Mouse (Mus musculus) forebrain, embryonic 16.5 days (tissue): ENCODE results near the gene Syncrip. TPM values are rescaled to one million over a fixed set of nuclear protein-coding genes. Genes with fewer than 3 reads are reported as not detected.

ENCODE experiments used
- ATAC-seq: fragments of 200-750 bp; cut with Nextera tagmentation; 2 replicates; pipeline ENCODE4 v1.8.0; 2017; ENCODE audit warnings: mild to moderate bottlenecking, moderate library complexity
- H3K27ac ChIP-seq: fragments of 300-500 bp; sonication (generic); 2 replicates; pipeline ENCODE4 v1.5.1; 2014; ENCODE audit warnings: low read length, control low read depth
- H3K27me3 ChIP-seq: fragments of 300-500 bp; sonication (generic); replicated peaks from 2 replicates; pipeline ENCODE4 v1.6.1; 2014; ENCODE audit warnings: low read length; ENCODE audit not compliant: control insufficient read depth, insufficient read depth
- H3K36me3 ChIP-seq: fragments of 300-500 bp; sonication (generic); 2 replicates; pipeline ENCODE4 v1.6.1; 2014; ENCODE audit not compliant: control insufficient read depth, insufficient read depth
- H3K4me1 ChIP-seq: fragments of 300-500 bp; sonication (generic); replicated peaks from 2 replicates; pipeline ENCODE4 v1.6.1; 2014; ENCODE audit warnings: low read length; ENCODE audit not compliant: control insufficient read depth, insufficient read depth
- H3K4me2 ChIP-seq: fragments of 300-500 bp; sonication (generic); 2 replicates; pipeline ENCODE4 v1.6.1; 2014; ENCODE audit warnings: mild to moderate bottlenecking, low read length, control low read depth
- H3K4me3 ChIP-seq: fragments of 300-500 bp; sonication (generic); replicated peaks from 2 replicates; pipeline ENCODE4 v1.5.1; 2014; ENCODE audit warnings: mild to moderate bottlenecking, low read length, control low read depth
- H3K9ac ChIP-seq: fragments of 300-500 bp; sonication (generic); replicated peaks from 2 replicates; pipeline ENCODE4 v1.6.1; 2014; ENCODE audit warnings: low read depth, low read length, control low read depth
- H3K9me3 ChIP-seq: fragments of 300-500 bp; sonication (generic); 2 replicates; pipeline ENCODE4 v1.6.1; 2016; ENCODE audit warnings: low read length; ENCODE audit not compliant: control insufficient read depth
- WGBS: fragments of 180-500 bp; shearing (Covaris S2); extraction: QIAGEN DNeasy Blood & Tissue Kit; methylation state at CpG from one replicate; pipeline ENCODE4 v1.1.7; 2014; 5-methylcytosine and 5-hydroxymethylcytosine counted together
- polyA plus RNA-seq: library from polyadenylated mRNA; unstranded; fragments of >200 nt; fragmentation: Nextera tagmentation; extraction: Ambion mirVana; gene quantifications from 2 replicates; pipeline ENCODE4 v1.2.1, GENCODE M21; 2015

Syncrip gene
- polyA plus RNA-seq, 1 experiment from 2014 or later = 122 TPM

DNA sequence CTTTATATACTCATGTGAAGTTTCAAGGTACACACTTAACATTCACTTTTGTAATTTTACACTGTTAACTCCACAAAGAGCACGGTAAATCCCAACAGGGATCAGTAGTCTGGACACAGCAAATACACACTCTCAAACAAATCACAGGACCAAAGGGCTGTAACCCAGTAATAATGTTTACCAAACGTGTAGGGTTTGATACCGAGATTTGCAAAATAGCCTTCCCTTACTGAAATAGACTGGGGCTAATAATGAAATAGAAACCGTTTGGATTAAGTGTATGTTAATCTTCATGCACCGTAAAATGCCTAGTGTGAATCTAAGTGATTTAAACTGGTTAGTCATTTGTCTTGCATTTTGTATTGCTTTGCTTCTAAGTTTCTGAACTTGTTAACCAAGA, 42.4 kb downstream of the Syncrip start:
- no peak overlapping the region for H3K27ac ChIP-seq
- H3K4me1 ChIP-seq = peaks cover 9% of the 10 kb centered on the region; the same call in 1 of the 2 replicates
- H3K36me3 ChIP-seq = peaks cover 3% of the 10 kb centered on the region
- H3K4me2 ChIP-seq = no peak overlapping the region
- no peak overlapping the region for H3K4me3 ChIP-seq
- H3K9ac ChIP-seq = no peak overlapping the region
- no peak for ATAC-seq
- no peaks in the 10 kb centered on the region for H3K9me3 ChIP-seq
- no peaks in the 10 kb centered on the region for H3K27me3 ChIP-seq
- 26% methylated on average over 5 of the region's 5 CpGs for WGBS

DNA sequence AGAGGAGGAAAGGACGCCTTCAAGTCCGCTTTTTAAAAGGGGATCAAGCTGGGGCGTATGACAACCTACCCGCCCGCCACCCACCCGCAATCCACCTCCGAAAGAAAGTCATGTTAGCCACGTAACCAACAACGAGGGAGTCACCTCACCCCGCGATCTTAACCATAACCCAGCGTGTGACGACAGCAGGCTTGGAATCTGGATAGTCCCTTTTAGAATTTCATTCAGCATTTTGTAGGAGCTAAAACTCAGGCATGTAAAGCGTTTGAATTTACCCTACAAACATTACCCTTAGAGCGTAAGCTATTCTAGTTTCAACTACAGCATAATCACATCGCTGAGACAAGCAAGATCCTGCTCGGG, 43.2 kb downstream of the Syncrip start:
- peak overlapping the region; percentile 72 for H3K9ac ChIP-seq
- no peak; the same call in 1 of the 2 replicates for ATAC-seq
- H3K4me3 ChIP-seq = peak overlapping the region; percentile 65
- H3K4me2 ChIP-seq = peak overlapping the region; percentile 59
- H3K9me3 ChIP-seq = no peaks in the 10 kb centered on the region
- peaks cover 9% of the 10 kb centered on the region; the same call in 1 of the 2 replicates for H3K4me1 ChIP-seq
- no peaks in the 10 kb centered on the region for H3K36me3 ChIP-seq
- H3K27ac ChIP-seq = peak overlapping the region; percentile 81
- no peaks in the 10 kb centered on the region for H3K27me3 ChIP-seq
- WGBS = under 1% methylated on average over 17 of the region's 17 CpGs

- H3K27me3 ChIP-seq = no peaks in the 10 kb centered on the region
- peak within 1 kb of the TSS; percentile 65 for H3K4me3 ChIP-seq
- peak within 1 kb of the TSS; percentile 81 for H3K27ac ChIP-seq
- H3K4me1 ChIP-seq = peaks cover 9% of the 10 kb centered on the region; the same call in 1 of the 2 replicates
- WGBS = 0% methylated on average over 59 of the region's 62 CpGs
- H3K36me3 ChIP-seq = no peaks in the 10 kb centered on the region
- H3K9me3 ChIP-seq = no peaks in the 10 kb centered on the region
- peak within 1 kb of the TSS; percentile 59 for H3K4me2 ChIP-seq
- peak; percentile 98 for ATAC-seq
- peak within 1 kb of the TSS; percentile 72 for H3K9ac ChIP-seq
Measured at GRCm38 (mm10) chr9:88438555-88439237, 43.7 kb downstream of the Syncrip start, which contains the start of gene Snx14. Gene Snx14, minus strand, starts transcription at chr9:88438958.

GRCm38 (mm10) chr9:88438237-88438554, 44.2 kb downstream of the Syncrip start:
- Histone ChIP-seq H3K9me3 (no peaks in the 10 kb centered on the region), H3K4me1 (peaks cover 9% of the 10 kb centered on the region; the same call in 1 of the 2 replicates), H3K9ac (peak overlapping the region; percentile 72), H3K4me2 (peak overlapping the region; percentile 59), H3K36me3 (no peaks in the 10 kb centered on the region), H3K27ac (peak overlapping the region; percentile 81), H3K4me3 (peak overlapping the region; percentile 65), H3K27me3 (no peaks in the 10 kb centered on the region)
- no peak for ATAC-seq
- WGBS = 1% methylated on average over 15 of the region's 15 CpGs

DNA sequence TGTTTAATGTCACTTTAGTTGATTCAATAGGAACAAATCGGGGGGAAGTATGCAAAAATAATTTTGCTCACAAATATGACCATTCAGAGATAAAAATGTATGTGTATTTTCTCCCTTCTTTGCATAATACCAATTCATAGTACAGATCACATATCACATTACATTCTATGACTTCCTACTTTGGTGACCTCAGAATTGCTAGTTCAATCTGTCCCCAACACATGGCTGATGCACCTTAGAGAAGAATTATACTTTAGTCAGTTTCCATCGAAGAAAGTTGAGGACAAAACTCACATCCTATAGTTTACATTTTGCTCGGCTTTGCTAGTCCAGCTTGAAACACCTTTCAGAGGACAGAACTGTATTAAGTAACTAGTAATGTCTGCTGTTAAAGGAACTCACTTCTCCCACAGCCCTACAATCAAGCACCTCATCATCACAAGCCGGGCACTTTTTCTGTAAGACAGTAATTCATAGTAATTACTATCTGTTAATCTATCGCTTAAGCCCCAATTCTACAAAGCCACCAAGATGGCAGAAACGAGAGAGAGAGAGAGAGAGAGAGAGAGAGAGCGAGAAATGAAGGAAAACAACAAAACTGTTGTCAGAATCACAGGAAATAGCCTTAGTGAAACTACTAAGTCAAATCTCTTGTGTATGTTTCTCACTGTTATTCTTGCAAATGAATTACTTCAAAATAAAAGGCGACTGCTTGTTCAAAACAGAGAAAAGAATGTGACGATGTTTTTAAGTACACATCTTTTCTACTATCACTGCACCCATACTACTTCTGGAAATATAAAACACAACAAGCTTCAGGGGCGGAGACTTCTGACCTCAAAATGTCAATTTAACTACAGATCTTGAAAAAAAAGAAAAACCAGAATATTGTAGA, 44.8 kb downstream of the Syncrip start:
- peak overlapping the region; percentile 65 for H3K4me3 ChIP-seq
- no peaks in the 10 kb centered on the region for H3K9me3 ChIP-seq
- WGBS = 50% methylated on average over 10 of the region's 10 CpGs
- peak overlapping the region; percentile 59 for H3K4me2 ChIP-seq
- H3K36me3 ChIP-seq = no peaks in the 10 kb centered on the region
- H3K9ac ChIP-seq = peak overlapping the region; percentile 72
- no peak for ATAC-seq
- peaks cover 9% of the 10 kb centered on the region; the same call in 1 of the 2 replicates for H3K4me1 ChIP-seq
- H3K27ac ChIP-seq = no peak overlapping the region
- H3K27me3 ChIP-seq = no peaks in the 10 kb centered on the region

- Histone ChIP-seq H3K4me3 (no peak overlapping the region), H3K9me3 (no peaks in the 10 kb centered on the region), H3K27me3 (no peaks in the 10 kb centered on the region), H3K4me2 (no peak overlapping the region), H3K27ac (no peak overlapping the region), H3K36me3 (no peaks in the 10 kb centered on the region), H3K9ac (no peak overlapping the region), H3K4me1 (no peaks in the 10 kb centered on the region)
- no peak for ATAC-seq
- WGBS = 94% methylated on average over 2 of the region's 2 CpGs
Measured at GRCm38 (mm10) chr9:88424356-88424755, 58.0 kb downstream of the Syncrip start.

GRCm38 (mm10) chr9:88422428-88422827, 59.9 kb downstream of the Syncrip start:
- Histone ChIP-seq H3K4me2 (no peak overlapping the region), H3K27me3 (no peaks in the 10 kb centered on the region), H3K4me3 (no peak overlapping the region), H3K27ac (no peak overlapping the region), H3K9me3 (no peaks in the 10 kb centered on the region), H3K36me3 (no peaks in the 10 kb centered on the region), H3K4me1 (no peaks in the 10 kb centered on the region), H3K9ac (no peak overlapping the region)
- over 99% methylated on average over 4 of the region's 4 CpGs for whole genome bisulfite sequencing
- ATAC-seq = no peak

DNA sequence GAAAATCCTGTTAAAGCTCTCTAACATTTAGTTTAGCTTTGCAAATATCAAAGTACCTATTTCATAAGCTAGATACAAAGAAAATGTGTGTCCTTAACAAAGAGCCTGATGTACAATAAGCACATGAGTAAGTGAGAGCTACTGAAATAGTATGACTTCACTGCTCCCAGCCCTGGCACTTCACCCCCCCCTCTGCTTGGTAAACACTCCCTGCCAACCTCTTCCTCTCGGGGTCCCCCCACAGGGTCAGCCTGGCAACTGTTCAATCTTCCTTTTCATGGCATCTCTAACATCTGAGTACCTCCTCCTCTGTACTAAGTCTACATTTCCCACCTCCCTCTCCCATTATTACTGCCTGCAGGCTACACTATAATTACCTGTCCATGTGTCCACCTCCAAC, 65.6 kb downstream of the Syncrip start:
- Histone ChIP-seq H3K4me3 (no peak overlapping the region), H3K27me3 (no peaks in the 10 kb centered on the region), H3K4me1 (no peaks in the 10 kb centered on the region), H3K4me2 (no peak overlapping the region), H3K27ac (no peak overlapping the region), H3K36me3 (no peaks in the 10 kb centered on the region), H3K9me3 (no peaks in the 10 kb centered on the region), H3K9ac (no peak overlapping the region)
- no peak for ATAC-seq
- WGBS = 62% methylated on average over 1 of the region's 1 CpGs

DNA sequence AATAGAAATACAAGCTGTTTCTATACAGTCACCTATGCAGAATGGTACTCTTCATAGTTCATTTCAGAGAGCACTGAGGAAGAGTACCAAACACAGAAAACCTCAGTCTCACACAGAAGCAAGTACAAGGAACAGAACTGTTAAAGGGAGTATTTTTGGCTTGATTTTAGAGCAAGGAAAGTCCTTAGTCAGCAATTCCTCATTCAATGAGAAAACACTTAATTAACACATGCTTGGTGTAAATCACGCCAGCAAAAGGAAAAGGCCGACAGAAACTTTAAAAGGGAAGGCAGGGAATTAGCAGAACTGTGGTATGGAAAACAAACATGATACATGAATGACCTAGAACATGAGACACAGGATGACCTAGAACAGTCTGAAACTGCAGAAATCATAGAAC, 72.4 kb downstream of the Syncrip start:
- Histone ChIP-seq H3K9ac (no peak overlapping the region), H3K36me3 (no peaks in the 10 kb centered on the region), H3K4me3 (no peak overlapping the region), H3K27ac (no peak overlapping the region), H3K27me3 (no peaks in the 10 kb centered on the region), H3K4me2 (no peak overlapping the region), H3K9me3 (no peaks in the 10 kb centered on the region), H3K4me1 (no peaks in the 10 kb centered on the region)
- WGBS = 43% methylated on average over 2 of the region's 2 CpGs
- ATAC-seq = no peak
